Mouse (Mus musculus) neural tube, embryonic 14.5 days (tissue): ENCODE data around the gene Slc6a16. TPM values are rescaled to one million over a fixed set of nuclear protein-coding genes. Genes with fewer than 3 reads are reported as not detected.

ENCODE experiments used
- ATAC-seq: fragments of 200-750 bp; cut with Nextera tagmentation; 2 replicates; pipeline ENCODE4 v1.8.0; 2017; ENCODE audit warnings: low read depth, mild to moderate bottlenecking, moderate TSS enrichment, moderate library complexity
- H3K27ac ChIP-seq: fragments of 300-500 bp; sonication (generic); 2 replicates; pipeline ENCODE4 v1.5.1; 2014; ENCODE audit warnings: low read depth, mild to moderate bottlenecking, control low read depth, low read length, moderate library complexity, mixed read lengths
- H3K27me3 ChIP-seq: fragments of 300-500 bp; sonication (generic); 2 replicates; pipeline ENCODE4 v1.6.1; 2014; ENCODE audit warnings: low read length; ENCODE audit not compliant: control insufficient read depth, insufficient read depth
- H3K36me3 ChIP-seq: fragments of 300-500 bp; sonication (generic); 2 replicates; pipeline ENCODE4 v1.6.1; 2014; ENCODE audit warnings: low read length, mixed read lengths; ENCODE audit not compliant: control insufficient read depth, insufficient read depth
- H3K4me1 ChIP-seq: fragments of 300-500 bp; sonication (generic); 2 replicates; pipeline ENCODE4 v1.6.1; 2014; ENCODE audit warnings: low read length; ENCODE audit not compliant: control insufficient read depth, insufficient read depth
- H3K4me2 ChIP-seq: fragments of 300-500 bp; sonication (generic); 2 replicates; pipeline ENCODE4 v1.6.1; 2014; ENCODE audit warnings: mild to moderate bottlenecking, low read depth, low read length, control low read depth
- H3K4me3 ChIP-seq: fragments of 300-500 bp; sonication (generic); 2 replicates; pipeline ENCODE4 v1.5.1; 2014; ENCODE audit warnings: low read depth, low read length, control low read depth, mixed read lengths
- H3K9ac ChIP-seq: fragments of 300-500 bp; sonication (generic); replicated peaks from 2 replicates; pipeline ENCODE4 v1.6.1; 2014; ENCODE audit warnings: low read depth, mild to moderate bottlenecking, control low read depth, low read length, mixed read lengths
- H3K9me3 ChIP-seq: fragments of 300-500 bp; sonication (generic); 2 replicates; pipeline ENCODE4 v1.6.1; 2016; ENCODE audit warnings: low read length; ENCODE audit not compliant: control insufficient read depth
- WGBS: fragments of 180-500 bp; shearing (Covaris S2); extraction: QIAGEN DNeasy Blood & Tissue Kit; methylation state at CpG from one replicate; pipeline ENCODE4 v1.1.7; 2014; 5-methylcytosine and 5-hydroxymethylcytosine counted together
- polyA plus RNA-seq: library from polyadenylated mRNA; unstranded; fragments of >200 nt; fragmentation: Nextera tagmentation; extraction: Ambion mirVana; gene quantifications from 2 replicates; pipeline ENCODE4 v1.2.1, GENCODE M21; 2014

Gene Slc6a16
- polyA plus RNA-seq, 1 experiment from 2014 or later = 0.99 TPM

- Histone ChIP-seq H3K36me3 (0 out of 2 replicates have a peak, but pooled peaks cover 2% of the 10 kb centered on the region), H3K4me3 (no peak overlapping the region), H3K27me3 (peaks cover 3% of the 10 kb centered on the region; the same call in 1 of the 2 replicates), H3K4me2 (no peak overlapping the region), H3K9ac (no peak overlapping the region), H3K4me1 (peaks cover 7% of the 10 kb centered on the region), H3K27ac (no peak overlapping the region), H3K9me3 (no peaks in the 10 kb centered on the region)
- ATAC-seq = no peak
- WGBS = 89% methylated on average over 7 of the region's 7 CpGs
Observed at GRCm38 (mm10) chr7:45229459-45230203, 11.3 kb upstream of the Slc6a16 start.

- Histone ChIP-seq H3K9me3 (no peaks in the 10 kb centered on the region), H3K4me2 (no peak overlapping the region), H3K27ac (no peak overlapping the region), H3K27me3 (peaks cover 3% of the 10 kb centered on the region; the same call in 1 of the 2 replicates), H3K9ac (no peak overlapping the region), H3K4me3 (no peak overlapping the region), H3K36me3 (0 out of 2 replicates have a peak, but pooled peaks cover 2% of the 10 kb centered on the region), H3K4me1 (peaks cover 7% of the 10 kb centered on the region)
- 95% methylated on average over 12 of the region's 12 CpGs for WGBS
- no peak for ATAC-seq
Observed at GRCm38 (mm10) chr7:45231192-45231591, 9.7 kb upstream of the Slc6a16 start.

- Histone ChIP-seq H3K4me1 (peaks cover 7% of the 10 kb centered on the region), H3K27me3 (peaks cover 3% of the 10 kb centered on the region; the same call in 1 of the 2 replicates), H3K27ac (no peak overlapping the region), H3K4me3 (no peak overlapping the region), H3K9me3 (no peaks in the 10 kb centered on the region), H3K4me2 (no peak overlapping the region), H3K36me3 (0 out of 2 replicates have a peak, but pooled peaks cover 2% of the 10 kb centered on the region), H3K9ac (no peak overlapping the region)
- no peak for ATAC-seq
- 86% methylated on average over 11 of the region's 11 CpGs for WGBS
Observed at GRCm38 (mm10) chr7:45231941-45232340, 8.9 kb upstream of the Slc6a16 start.

DNA sequence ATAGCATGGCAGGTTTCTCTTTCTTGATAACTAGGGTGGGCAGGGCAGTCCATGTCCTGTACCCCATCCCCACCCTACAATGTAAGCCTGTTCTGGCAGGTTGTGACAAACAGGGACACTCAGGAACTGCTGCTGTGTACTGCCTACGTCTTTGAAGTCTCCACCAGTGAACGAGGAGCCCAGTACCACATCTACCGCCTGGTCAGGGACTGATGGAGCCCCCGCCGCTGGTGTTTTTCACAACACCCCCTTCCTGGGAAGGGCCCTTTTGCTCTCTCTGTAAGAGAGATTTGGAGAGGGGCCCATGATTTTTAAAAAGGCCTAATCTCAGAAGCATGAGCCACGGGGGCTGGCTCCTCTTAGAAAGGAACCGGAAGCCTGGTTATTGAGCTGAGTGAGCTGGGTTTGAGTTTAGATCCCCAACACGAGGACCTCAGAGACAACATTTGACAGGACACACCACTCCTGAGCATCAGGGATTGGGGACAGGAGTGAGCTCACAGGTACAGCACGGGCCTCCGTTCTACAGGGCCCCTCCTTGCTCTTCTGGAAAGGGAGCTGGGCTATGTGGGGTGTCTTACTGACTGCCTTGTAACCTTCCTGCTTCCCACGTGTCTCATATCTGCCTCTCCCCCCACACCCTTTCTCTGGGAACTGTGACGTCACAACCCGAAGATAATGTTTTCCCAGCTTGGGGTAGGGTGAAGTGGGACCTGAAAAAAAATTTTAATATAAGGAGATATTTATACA, 8.0 kb upstream of the Slc6a16 start:
- Histone ChIP-seq H3K9ac (no peak overlapping the region), H3K4me3 (no peak overlapping the region), H3K27me3 (peaks cover 3% of the 10 kb centered on the region; the same call in 1 of the 2 replicates), H3K27ac (no peak overlapping the region), H3K4me1 (peaks cover 7% of the 10 kb centered on the region), H3K4me2 (no peak overlapping the region), H3K9me3 (no peaks in the 10 kb centered on the region), H3K36me3 (0 out of 2 replicates have a peak, but pooled peaks cover 2% of the 10 kb centered on the region)
- no peak for ATAC-seq
- WGBS = 74% methylated on average over 13 of the region's 13 CpGs

GRCm38 (mm10) chr7:45233580-45234332, 7.1 kb upstream of the Slc6a16 start:
- Histone ChIP-seq H3K4me3 (no peak overlapping the region), H3K9me3 (no peaks in the 10 kb centered on the region), H3K36me3 (0 out of 2 replicates have a peak, but pooled peaks cover 2% of the 10 kb centered on the region), H3K27me3 (peaks cover 3% of the 10 kb centered on the region; the same call in 1 of the 2 replicates), H3K27ac (no peak overlapping the region), H3K4me1 (peaks cover 7% of the 10 kb centered on the region), H3K4me2 (no peak overlapping the region), H3K9ac (no peak overlapping the region)
- ATAC-seq = no peak; the same call in 1 of the 2 replicates
- 28% methylated on average over 20 of the region's 20 CpGs for WGBS

DNA sequence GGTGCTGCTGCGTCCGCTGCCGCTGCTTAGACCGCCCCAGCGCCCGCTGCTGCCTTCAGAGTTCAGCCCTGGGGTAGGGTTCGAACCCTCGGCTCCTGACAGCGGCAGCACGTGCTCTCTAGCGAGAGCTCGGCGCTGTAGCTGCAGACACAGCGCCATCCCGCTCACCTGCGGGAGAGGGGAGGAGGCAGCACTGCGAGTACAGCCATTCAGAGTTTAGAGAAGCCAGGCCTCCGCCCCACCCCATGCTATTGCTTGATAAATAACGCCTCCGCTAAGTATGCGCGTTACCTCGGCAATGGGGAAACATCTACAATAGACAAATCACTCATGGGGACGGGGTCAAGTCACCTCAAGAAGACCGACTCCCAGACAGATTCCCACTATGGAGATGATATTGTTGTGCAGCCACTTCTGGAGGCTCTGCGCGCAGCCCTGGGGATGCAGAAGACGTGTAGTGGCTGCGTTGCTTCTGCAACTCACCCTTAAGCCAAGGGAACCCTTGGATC, 6.5 kb upstream of the Slc6a16 start:
- 7% methylated on average over 29 of the region's 29 CpGs for WGBS
- ATAC-seq = no peak
- no peaks in the 10 kb centered on the region for H3K9me3 ChIP-seq
- H3K27ac ChIP-seq = no peak overlapping the region
- no peak overlapping the region; the same call in 1 of the 2 replicates for H3K4me2 ChIP-seq
- H3K36me3 ChIP-seq = 0 out of 2 replicates have a peak, but pooled peaks cover under 1% of the 10 kb centered on the region
- no peak overlapping the region for H3K9ac ChIP-seq
- H3K27me3 ChIP-seq = peaks cover 3% of the 10 kb centered on the region; the same call in 1 of the 2 replicates
- no peak overlapping the region for H3K4me3 ChIP-seq
- peaks cover 7% of the 10 kb centered on the region for H3K4me1 ChIP-seq

- Histone ChIP-seq H3K27me3 (peaks cover 3% of the 10 kb centered on the region; the same call in 1 of the 2 replicates), H3K4me2 (peak overlapping the region; percentile 6), H3K4me3 (no peak overlapping the region), H3K36me3 (no peaks in the 10 kb centered on the region), H3K4me1 (peaks cover 7% of the 10 kb centered on the region), H3K9me3 (no peaks in the 10 kb centered on the region), H3K9ac (no peak overlapping the region), H3K27ac (no peak overlapping the region)
- WGBS = 5% methylated on average over 21 of the region's 21 CpGs
- peak; percentile 69; the same call in 1 of the 2 replicates for ATAC-seq
Observed at GRCm38 (mm10) chr7:45234922-45235571, 5.8 kb upstream of the Slc6a16 start.

DNA sequence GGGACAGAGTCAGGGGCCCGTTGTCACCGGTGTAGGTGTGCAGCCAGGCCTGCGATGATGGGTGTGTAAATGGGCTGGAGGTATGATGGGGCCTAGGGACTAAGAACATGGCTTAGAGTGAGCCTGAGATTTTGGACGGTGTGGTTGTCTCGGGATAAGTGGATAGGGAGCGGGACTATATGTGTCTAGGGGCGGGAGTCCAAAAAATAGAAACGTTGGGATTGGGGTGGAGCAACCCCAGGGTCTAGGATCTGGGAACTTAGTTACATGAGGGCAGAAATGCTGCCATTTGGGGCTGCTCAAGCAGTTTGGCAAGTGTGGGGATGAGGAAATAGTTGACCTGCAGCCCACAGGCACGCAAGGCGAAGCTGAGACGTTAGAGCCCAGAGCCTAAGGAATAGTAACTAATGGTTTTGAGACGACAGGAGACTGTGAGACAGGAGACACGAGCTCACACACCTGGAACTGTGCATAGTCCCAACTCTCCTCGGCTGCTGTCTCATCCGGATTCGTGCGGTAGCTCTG, 5.2 kb upstream of the Slc6a16 start:
- 31% methylated on average over 17 of the region's 17 CpGs for WGBS
- H3K4me3 ChIP-seq = no peak overlapping the region
- no peak overlapping the region for H3K27ac ChIP-seq
- no peaks in the 10 kb centered on the region for H3K9me3 ChIP-seq
- H3K4me1 ChIP-seq = peaks cover 8% of the 10 kb centered on the region
- no peak overlapping the region; the same call in 1 of the 2 replicates for H3K4me2 ChIP-seq
- no peaks in the 10 kb centered on the region for H3K36me3 ChIP-seq
- ATAC-seq = no peak
- no peak overlapping the region for H3K9ac ChIP-seq
- H3K27me3 ChIP-seq = peaks cover 3% of the 10 kb centered on the region; the same call in 1 of the 2 replicates
